Mouse (Mus musculus) adipocyte (in vitro differentiated cells): ENCODE results near the gene Tomm5.
"Not testable (repeated sequence)": the region's sequence is repeated elsewhere in the genome, so short reads cannot be mapped to it uniquely, and the experiment has no call there.

Experiments used
- DNase-seq: peaks from one replicate; pipeline ENCODE4 v3.0.0-alpha.2; 2016; ENCODE audit warnings: low spot score

Tomm5 gene

GRCm38 (mm10) chr4:45066036-45066730 is 41.7 kb downstream of the Tomm5 start:
- no peak for DNase-seq

GRCm38 (mm10) chr4:45064577-45064976 is 43.3 kb downstream of the Tomm5 start:
- no peak for DNase-seq

GRCm38 (mm10) chr4:45063836-45064235 is 44.1 kb downstream of the Tomm5 start:
- not testable (repeated sequence) for DNase-seq

- peak; percentile 81 for DNase-seq
These were observed 52.5 kb downstream of the Tomm5 start for GRCm38 (mm10) chr4:45055451-45055850.
